Mouse (Mus musculus): ENCODE measurements around the gene Vasp. TPM values are rescaled to one million over a fixed set of nuclear protein-coding genes. Genes with fewer than 3 reads are reported as not detected.

Vasp gene
- total and polyA plus RNA-seq, 3 experiments = 130 to 185 TPM; not detected in 1

DNA sequence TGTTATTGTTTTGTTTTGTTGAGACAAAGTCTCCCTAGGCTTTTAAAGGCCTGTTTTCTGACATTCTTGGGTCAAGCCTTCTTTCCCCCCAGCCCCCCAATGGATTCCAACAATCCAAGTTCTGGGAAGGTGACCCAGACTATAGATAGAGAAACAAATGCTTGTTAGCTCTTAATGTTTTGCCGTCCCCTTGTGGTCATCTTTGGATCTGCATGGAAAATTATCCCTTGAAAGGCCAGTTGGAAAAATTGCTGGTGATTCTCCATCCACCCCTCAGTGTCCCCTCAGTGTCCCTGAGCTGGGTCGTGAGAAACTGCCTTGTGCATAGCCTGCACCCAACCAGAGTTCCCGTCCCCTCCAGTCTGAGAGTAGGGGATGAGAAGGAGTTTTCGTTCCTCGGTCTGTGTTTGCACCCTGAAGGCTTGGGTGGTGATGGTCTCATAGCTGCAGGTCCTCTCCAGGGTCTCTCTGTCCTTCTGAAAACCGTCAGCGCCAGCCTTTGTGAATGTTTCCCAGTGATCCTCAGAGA, 62.6 kb downstream of the Vasp start:
- TF ChIP-seq ZC3H11A (IDR thresholded peaks at IDR 0.05; ENCODE audit: low read depth, low read length) = peak; percentile 43
- TF ChIP-seq MYB (IDR thresholded peaks at IDR 0.05; ENCODE audit: low read depth, low read length) = no peak
- peak in 2 of 3 experiments; percentile 72 to 94; a peak in 4 of 6 replicates for TF ChIP-seq CTCF (IDR thresholded peaks at IDR 0.05 in 2 of 3, conservative IDR thresholded peaks at IDR 0.05 in 1 of 3; ENCODE audit: control insufficient read depth in 1 of 3, insufficient read depth in 1 of 3, low read depth in 2 of 3, low read length in 3 of 3, poor library complexity in 1 of 3, severe bottlenecking in 1 of 3)
- peak; percentile 60 for TF ChIP-seq RAD21 (IDR thresholded peaks at IDR 0.05; ENCODE audit: low read depth, low read length)
- TF ChIP-seq ZMIZ1 (IDR thresholded peaks at IDR 0.05; ENCODE audit: low read depth, low read length) = no peak
- TF ChIP-seq SMC3 (IDR thresholded peaks at IDR 0.05; ENCODE audit: low read depth, low read length) = peak; percentile 62
- no peaks in the 10 kb centered on the region for H3K27me3 ChIP-seq (ENCODE audit: control insufficient read depth in 1 of 2, insufficient read depth in 2 of 2, low read length in 2 of 2)
- no peaks in the 10 kb centered on the region for H3K79me2 ChIP-seq (ENCODE audit: control insufficient read depth, insufficient read depth, low read length, poor library complexity)
- H3K36me3 ChIP-seq (ENCODE audit: control insufficient read depth in 1 of 2, insufficient read depth in 2 of 2, low read length in 2 of 2) = no peaks in the 10 kb centered on the region; a peak in 1 of 4 replicates
- no peaks in the 10 kb centered on the region for H3K4me1 ChIP-seq (ENCODE audit: control insufficient read depth in 1 of 2, insufficient read depth in 2 of 2, low read length in 2 of 2)
- no peak overlapping the region for H3K9ac ChIP-seq (ENCODE audit: control insufficient read depth, low read depth, low read length, poor library complexity, severe bottlenecking)
- no peak overlapping the region for H3K4me3 ChIP-seq (ENCODE audit: control insufficient read depth in 1 of 2, insufficient read depth in 1 of 2, low read depth in 2 of 2, low read length in 2 of 2)
- no peaks in the 10 kb centered on the region for H3K9me3 ChIP-seq (replicated peaks; ENCODE audit: insufficient read depth, low read length)
- H3K27ac ChIP-seq (ENCODE audit: control insufficient read depth, low read depth, low read length) = no peak overlapping the region
- peak; percentile 47 for DNase-seq (ENCODE audit: low read depth, low spot score)

DNA sequence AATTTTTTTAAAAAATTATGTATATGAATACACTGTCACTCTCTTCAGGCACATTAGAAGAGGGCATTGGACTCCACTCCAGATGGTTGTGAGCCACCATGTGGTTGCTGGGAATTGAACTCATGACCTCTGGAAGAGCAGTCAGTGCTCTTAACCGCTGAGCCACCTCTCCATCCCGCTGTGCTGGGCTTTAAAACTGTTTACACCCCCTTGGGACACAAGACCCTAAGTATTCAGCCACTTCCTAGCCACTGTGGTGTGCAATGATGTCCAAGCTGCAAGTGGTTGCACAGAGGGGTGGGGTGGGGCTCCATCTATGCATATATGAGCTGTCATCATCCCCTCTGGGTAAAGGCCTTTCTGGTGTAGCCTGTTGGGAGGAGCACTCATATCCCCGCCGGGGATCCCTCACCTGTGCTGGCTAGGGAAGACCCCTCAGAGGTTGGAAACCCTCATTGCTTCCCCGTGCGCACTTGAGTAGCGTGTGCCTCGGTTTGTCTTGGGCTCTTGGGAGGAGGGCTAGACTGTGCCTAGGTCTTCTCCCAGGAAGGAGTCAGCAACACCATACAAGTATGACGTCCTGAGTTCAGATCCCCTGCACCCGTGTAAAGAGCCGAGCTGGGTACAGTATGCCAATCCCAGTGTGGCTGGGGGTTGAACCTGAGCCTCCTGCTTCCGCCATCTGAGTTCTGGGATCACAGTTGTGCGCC, 63.3 kb downstream of the Vasp start:
- TF ChIP-seq TBP (IDR thresholded peaks at IDR 0.05; ENCODE audit: low read depth, low read length) (0 out of 2 replicates have a peak, but pooled peaks have one; percentile 35), CHD2 (IDR thresholded peaks at IDR 0.05; ENCODE audit: low read length) (no peak)
- H3K27ac ChIP-seq (ENCODE audit: control insufficient read depth, low read depth, low read length) = no peak overlapping the region
- H3K9me3 ChIP-seq (replicated peaks; ENCODE audit: insufficient read depth, low read length) = no peaks in the 10 kb centered on the region
- H3K9ac ChIP-seq (ENCODE audit: control insufficient read depth, low read depth, low read length, poor library complexity, severe bottlenecking) = no peak overlapping the region
- DNase-seq (ENCODE audit: low read depth, low spot score) = no peak
- H3K4me1 ChIP-seq (ENCODE audit: control insufficient read depth in 1 of 2, insufficient read depth in 2 of 2, low read length in 2 of 2) = no peaks in the 10 kb centered on the region
- H3K36me3 ChIP-seq (ENCODE audit: control insufficient read depth in 1 of 2, insufficient read depth in 2 of 2, low read length in 2 of 2) = no peaks in the 10 kb centered on the region; a peak in 1 of 4 replicates
- H3K79me2 ChIP-seq (ENCODE audit: control insufficient read depth, insufficient read depth, low read length, poor library complexity) = no peaks in the 10 kb centered on the region
- H3K4me3 ChIP-seq (ENCODE audit: control insufficient read depth in 1 of 2, insufficient read depth in 1 of 2, low read depth in 2 of 2, low read length in 2 of 2) = no peak overlapping the region
- no peaks in the 10 kb centered on the region for H3K27me3 ChIP-seq (ENCODE audit: control insufficient read depth in 1 of 2, insufficient read depth in 2 of 2, low read length in 2 of 2)

Other genes with a start within 250 kb of the Vasp start
- not detected in 2 replicates for gene Foxa3, start 248.3 kb downstream of the Vasp start, total RNA-seq (2012; rRNA removed)
- gene Foxa3, start 248.3 kb downstream of the Vasp start, polyA plus RNA-seq (2012; ENCODE audit: insufficient read depth in 1 of 2, insufficient read length in 2 of 2, low read depth in 1 of 2, low replicate concordance in 2 of 2, missing spikeins in 1 of 2) = not detected
- gene Sympk, start 247.4 kb downstream of the Vasp start, total RNA-seq (2012; rRNA removed) = 108 and 122 TPM in 2 replicates
- 100 to 1,000 TPM in 1 of 2 experiments, not detected in 1; 226 TPM for gene Sympk, start 247.4 kb downstream of the Vasp start, polyA plus RNA-seq (2012; ENCODE audit: insufficient read depth in 1 of 2, insufficient read length in 2 of 2, low read depth in 1 of 2, low replicate concordance in 2 of 2, missing spikeins in 1 of 2)
- 0.16 and 0.23 TPM in 2 replicates for gene Rsph6a, start 217.1 kb downstream of the Vasp start, total RNA-seq (2012; rRNA removed)
- under 1 TPM in 1 of 2 experiments, not detected in 1; 0.04 TPM for gene Rsph6a, start 217.1 kb downstream of the Vasp start, polyA plus RNA-seq (2012; ENCODE audit: insufficient read depth in 1 of 2, insufficient read length in 2 of 2, low read depth in 1 of 2, low replicate concordance in 2 of 2, missing spikeins in 1 of 2)
- 18.3 and 19.4 TPM in 2 replicates for gene Dmwd, start 195.6 kb downstream of the Vasp start, total RNA-seq (2012; rRNA removed)
- gene Dmwd, start 195.6 kb downstream of the Vasp start, polyA plus RNA-seq (2012; ENCODE audit: insufficient read depth in 1 of 2, insufficient read length in 2 of 2, low read depth in 1 of 2, low replicate concordance in 2 of 2, missing spikeins in 1 of 2) = 10 to 100 TPM; 51.5 to 70.3 TPM
- gene Dmpk, start 188.0 kb downstream of the Vasp start, total RNA-seq (2012; rRNA removed) = 4.1 and 5.4 TPM in 2 replicates
- gene Dmpk, start 188.0 kb downstream of the Vasp start, polyA plus RNA-seq (2012; ENCODE audit: insufficient read depth in 1 of 2, insufficient read length in 2 of 2, low read depth in 1 of 2, low replicate concordance in 2 of 2, missing spikeins in 1 of 2) = 10 to 100 TPM in 1 of 2 experiments, not detected in 1; 29.3 TPM
- gene Six5, start 177.2 kb downstream of the Vasp start, total RNA-seq (2012; rRNA removed) = 2.7 and 3.0 TPM in 2 replicates
- 1 to 10 TPM in 1 of 2 experiments, not detected in 1; 7.7 TPM for gene Six5, start 177.2 kb downstream of the Vasp start, polyA plus RNA-seq (2012; ENCODE audit: insufficient read depth in 1 of 2, insufficient read length in 2 of 2, low read depth in 1 of 2, low replicate concordance in 2 of 2, missing spikeins in 1 of 2)
- not detected in 2 replicates for gene Gm4969, start 153.4 kb downstream of the Vasp start, total RNA-seq (2012; rRNA removed)
- gene Gm4969, start 153.4 kb downstream of the Vasp start, polyA plus RNA-seq (2012; ENCODE audit: insufficient read depth in 1 of 2, insufficient read length in 2 of 2, low read depth in 1 of 2, low replicate concordance in 2 of 2, missing spikeins in 1 of 2) = not detected
- 11.5 and 13.7 TPM in 2 replicates for gene Fbxo46, start 152.0 kb downstream of the Vasp start, total RNA-seq (2012; rRNA removed)
- gene Fbxo46, start 152.0 kb downstream of the Vasp start, polyA plus RNA-seq (2012; ENCODE audit: insufficient read depth in 1 of 2, insufficient read length in 2 of 2, low read depth in 1 of 2, low replicate concordance in 2 of 2, missing spikeins in 1 of 2) = 10 to 100 TPM in 1 of 2 experiments, not detected in 1; 10.1 TPM
- 3.1 and 3.4 TPM in 2 replicates for gene Qpctl, start 122.5 kb downstream of the Vasp start, total RNA-seq (2012; rRNA removed)
- 1 to 10 TPM in 1 of 2 experiments, not detected in 1; 6.5 TPM for gene Qpctl, start 122.5 kb downstream of the Vasp start, polyA plus RNA-seq (2012; ENCODE audit: insufficient read depth in 1 of 2, insufficient read length in 2 of 2, low read depth in 1 of 2, low replicate concordance in 2 of 2, missing spikeins in 1 of 2)
- gene Snrpd2, start 122.1 kb downstream of the Vasp start, total RNA-seq (2012; rRNA removed) = 333 and 345 TPM in 2 replicates
- gene Snrpd2, start 122.1 kb downstream of the Vasp start, polyA plus RNA-seq (2012; ENCODE audit: insufficient read depth in 1 of 2, insufficient read length in 2 of 2, low read depth in 1 of 2, low replicate concordance in 2 of 2, missing spikeins in 1 of 2) = 100 to 1,000 TPM in 1 of 2 experiments, not detected in 1; 234 TPM
- 0.49 and 0.65 TPM in 2 replicates for gene Gipr, start 105.7 kb downstream of the Vasp start, total RNA-seq (2012; rRNA removed)
- 1 to 10 TPM in 1 of 2 experiments, not detected in 1; 2.1 TPM for gene Gipr, start 105.7 kb downstream of the Vasp start, polyA plus RNA-seq (2012; ENCODE audit: insufficient read depth in 1 of 2, insufficient read length in 2 of 2, low read depth in 1 of 2, low replicate concordance in 2 of 2, missing spikeins in 1 of 2)
- 22.0 and 25.1 TPM in 2 replicates for gene Eml2, start 95.4 kb downstream of the Vasp start, total RNA-seq (2012; rRNA removed)
- 10 to 100 TPM in 1 of 2 experiments, not detected in 1; 43.6 TPM for gene Eml2, start 95.4 kb downstream of the Vasp start, polyA plus RNA-seq (2012; ENCODE audit: insufficient read depth in 1 of 2, insufficient read length in 2 of 2, low read depth in 1 of 2, low replicate concordance in 2 of 2, missing spikeins in 1 of 2)
- 0.07 and 0.19 TPM in 2 replicates for gene Gpr4, start 59.3 kb downstream of the Vasp start, total RNA-seq (2012; rRNA removed)
- gene Gpr4, start 59.3 kb downstream of the Vasp start, polyA plus RNA-seq (2012; ENCODE audit: insufficient read depth in 1 of 2, insufficient read length in 2 of 2, low read depth in 1 of 2, low replicate concordance in 2 of 2, missing spikeins in 1 of 2) = under 1 TPM in 1 of 2 experiments, not detected in 1; 0.15 TPM
- gene Opa3, start 43.5 kb downstream of the Vasp start, total RNA-seq (2012; rRNA removed) = 16.3 and 18.5 TPM in 2 replicates
- 10 to 100 TPM; 37.2 to 85.4 TPM for gene Opa3, start 43.5 kb downstream of the Vasp start, polyA plus RNA-seq (2012; ENCODE audit: insufficient read depth in 1 of 2, insufficient read length in 2 of 2, low read depth in 1 of 2, low replicate concordance in 2 of 2, missing spikeins in 1 of 2)
- gene Ppm1n, start 8.2 kb upstream of the Vasp start, total RNA-seq (2012; rRNA removed) = not detected in 2 replicates
- not detected for gene Ppm1n, start 8.2 kb upstream of the Vasp start, polyA plus RNA-seq (2012; ENCODE audit: insufficient read depth in 1 of 2, insufficient read length in 2 of 2, low read depth in 1 of 2, low replicate concordance in 2 of 2, missing spikeins in 1 of 2)
- gene Rtn2, start 10.8 kb upstream of the Vasp start, total RNA-seq (2012; rRNA removed) = 0.27 and 0.52 TPM in 2 replicates
- gene Rtn2, start 10.8 kb upstream of the Vasp start, polyA plus RNA-seq (2012; ENCODE audit: insufficient read depth in 1 of 2, insufficient read length in 2 of 2, low read depth in 1 of 2, low replicate concordance in 2 of 2, missing spikeins in 1 of 2) = 1 to 10 TPM in 1 of 2 experiments, not detected in 1; 1.4 TPM
- 0.04 and 0.10 TPM in 2 replicates for gene Fosb, start 38.2 kb upstream of the Vasp start, total RNA-seq (2012; rRNA removed)
- gene Fosb, start 38.2 kb upstream of the Vasp start, polyA plus RNA-seq (2012; ENCODE audit: insufficient read depth in 1 of 2, insufficient read length in 2 of 2, low read depth in 1 of 2, low replicate concordance in 2 of 2, missing spikeins in 1 of 2) = under 1 TPM in 1 of 2 experiments, not detected in 1; 0.49 TPM
- gene Ercc1, start 73.0 kb upstream of the Vasp start, total RNA-seq (2012; rRNA removed) = 22.2 and 25.9 TPM in 2 replicates
- 10 to 100 TPM in 1 of 2 experiments, not detected in 1; 37.5 TPM for gene Ercc1, start 73.0 kb upstream of the Vasp start, polyA plus RNA-seq (2012; ENCODE audit: insufficient read depth in 1 of 2, insufficient read length in 2 of 2, low read depth in 1 of 2, low replicate concordance in 2 of 2, missing spikeins in 1 of 2)
- 26.2 and 43.9 TPM in 2 replicates for gene Cd3eap, start 87.7 kb upstream of the Vasp start, total RNA-seq (2012; rRNA removed)
- 10 to 100 TPM in 1 of 2 experiments, not detected in 1; 49.8 TPM for gene Cd3eap, start 87.7 kb upstream of the Vasp start, polyA plus RNA-seq (2012; ENCODE audit: insufficient read depth in 1 of 2, insufficient read length in 2 of 2, low read depth in 1 of 2, low replicate concordance in 2 of 2, missing spikeins in 1 of 2)
- 1.0 and 1.5 TPM in 2 replicates for gene Ppp1r13l, start 87.9 kb upstream of the Vasp start, total RNA-seq (2012; rRNA removed)
- 10 to 100 TPM in 1 of 2 experiments, not detected in 1; 15.9 TPM for gene Ppp1r13l, start 87.9 kb upstream of the Vasp start, polyA plus RNA-seq (2012; ENCODE audit: insufficient read depth in 1 of 2, insufficient read length in 2 of 2, low read depth in 1 of 2, low replicate concordance in 2 of 2, missing spikeins in 1 of 2)
- 29.4 and 34.4 TPM in 2 replicates for gene Ercc2, start 110.2 kb upstream of the Vasp start, total RNA-seq (2012; rRNA removed)
- 10 to 100 TPM in 1 of 2 experiments, not detected in 1; 44.5 TPM for gene Ercc2, start 110.2 kb upstream of the Vasp start, polyA plus RNA-seq (2012; ENCODE audit: insufficient read depth in 1 of 2, insufficient read length in 2 of 2, low read depth in 1 of 2, low replicate concordance in 2 of 2, missing spikeins in 1 of 2)
- gene Klc3, start 132.3 kb upstream of the Vasp start, total RNA-seq (2012; rRNA removed) = 2.7 and 3.6 TPM in 2 replicates
- gene Klc3, start 132.3 kb upstream of the Vasp start, polyA plus RNA-seq (2012; ENCODE audit: insufficient read depth in 1 of 2, insufficient read length in 2 of 2, low read depth in 1 of 2, low replicate concordance in 2 of 2, missing spikeins in 1 of 2) = under 1 TPM in 1 of 2 experiments, not detected in 1; 0.42 TPM
- not detected in 2 replicates for gene Ckm, start 133.0 kb upstream of the Vasp start, total RNA-seq (2012; rRNA removed)
- gene Ckm, start 133.0 kb upstream of the Vasp start, polyA plus RNA-seq (2012; ENCODE audit: insufficient read depth in 1 of 2, insufficient read length in 2 of 2, low read depth in 1 of 2, low replicate concordance in 2 of 2, missing spikeins in 1 of 2) = not detected
- gene Mark4, start 187.0 kb upstream of the Vasp start, total RNA-seq (2012; rRNA removed) = 4.7 TPM in 2 replicates
- 10 to 100 TPM in 1 of 2 experiments, not detected in 1; 18.5 TPM for gene Mark4, start 187.0 kb upstream of the Vasp start, polyA plus RNA-seq (2012; ENCODE audit: insufficient read depth in 1 of 2, insufficient read length in 2 of 2, low read depth in 1 of 2, low replicate concordance in 2 of 2, missing spikeins in 1 of 2)
- gene Exoc3l2, start 191.5 kb upstream of the Vasp start, total RNA-seq (2012; rRNA removed) = 0.08 TPM in 1 of 2 replicates, not detected in the other
- gene Exoc3l2, start 191.5 kb upstream of the Vasp start, polyA plus RNA-seq (2012; ENCODE audit: insufficient read depth in 1 of 2, insufficient read length in 2 of 2, low read depth in 1 of 2, low replicate concordance in 2 of 2, missing spikeins in 1 of 2) = under 1 TPM in 1 of 2 experiments, not detected in 1; 0.08 TPM
- gene Bloc1s3, start 236.6 kb upstream of the Vasp start, total RNA-seq (2012; rRNA removed) = 5.5 and 6.1 TPM in 2 replicates
- 1 to 10 TPM in 1 of 2 experiments, not detected in 1; 7.5 TPM for gene Bloc1s3, start 236.6 kb upstream of the Vasp start, polyA plus RNA-seq (2012; ENCODE audit: insufficient read depth in 1 of 2, insufficient read length in 2 of 2, low read depth in 1 of 2, low replicate concordance in 2 of 2, missing spikeins in 1 of 2)
- 65.6 and 88.2 TPM in 2 replicates for gene Trappc6a, start 236.6 kb upstream of the Vasp start, total RNA-seq (2012; rRNA removed)
- gene Trappc6a, start 236.6 kb upstream of the Vasp start, polyA plus RNA-seq (2012; ENCODE audit: insufficient read depth in 1 of 2, insufficient read length in 2 of 2, low read depth in 1 of 2, low replicate concordance in 2 of 2, missing spikeins in 1 of 2) = 10 to 100 TPM in 1 of 2 experiments, not detected in 1; 82.8 TPM
- gene Nkpd1, start 246.0 kb upstream of the Vasp start, total RNA-seq (2012; rRNA removed) = 0.07 and 0.35 TPM in 2 replicates
- under 1 TPM in 1 of 2 experiments, not detected in 1; 0.33 TPM for gene Nkpd1, start 246.0 kb upstream of the Vasp start, polyA plus RNA-seq (2012; ENCODE audit: insufficient read depth in 1 of 2, insufficient read length in 2 of 2, low read depth in 1 of 2, low replicate concordance in 2 of 2, missing spikeins in 1 of 2)